Comparison of ENCODE assay signal across 8 mouse cellular contexts in the genomic region with DNA sequence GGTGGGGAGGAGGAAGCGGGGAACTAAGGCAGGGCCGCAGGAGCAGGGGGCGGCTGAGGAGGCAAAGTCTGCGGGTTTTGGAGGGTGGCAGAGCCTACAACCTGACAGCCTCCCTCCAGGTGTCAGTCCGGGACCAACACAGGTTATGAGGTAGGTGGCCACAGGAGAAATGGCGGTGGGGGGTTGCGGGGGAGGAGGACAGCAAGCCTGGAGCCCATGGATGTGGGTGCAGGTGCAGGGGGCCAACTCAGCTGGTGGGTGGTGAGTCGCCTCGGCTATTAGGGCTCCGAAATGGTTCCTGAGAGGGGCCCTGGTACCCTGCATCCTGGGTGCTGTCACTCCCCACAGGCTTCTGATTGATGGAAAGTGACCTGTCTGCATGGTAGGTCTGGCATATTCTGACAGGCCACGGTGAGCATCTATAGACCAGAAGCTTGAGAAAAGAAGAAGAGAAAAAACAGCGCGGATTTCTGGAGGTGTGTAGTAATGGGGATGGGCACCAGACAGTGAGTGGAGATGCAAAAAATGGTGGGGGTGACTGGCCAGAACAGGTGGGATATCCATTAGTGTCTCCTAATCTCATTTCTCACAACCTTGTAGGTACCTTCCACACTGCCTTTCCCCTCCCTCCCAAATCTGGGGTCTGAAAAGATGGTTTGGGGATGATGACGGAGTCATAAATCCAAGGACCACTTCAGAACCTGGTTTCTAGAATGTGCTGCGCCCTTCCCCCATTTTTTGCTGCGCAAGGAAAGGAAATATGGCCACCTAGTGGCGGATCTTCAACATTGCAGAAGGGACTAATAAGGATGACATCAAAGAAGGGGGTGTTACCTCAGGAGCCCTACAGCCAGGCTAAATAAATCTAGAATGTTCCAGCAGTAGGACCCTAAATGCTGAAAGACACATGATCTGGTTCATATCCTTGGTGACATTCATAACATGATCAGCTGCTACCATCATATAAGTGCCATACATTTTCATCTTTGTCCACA. TPM values are rescaled to one million over a fixed set of nuclear protein-coding genes. Genes with fewer than 3 reads are reported as not detected.
DNase-seq lines count a peak whose midpoint lies in the region; ATAC-seq and TF ChIP-seq lines count a peak whose summit lies in the region.
"Not testable (repeated sequence)": the region's sequence is repeated elsewhere in the genome, so short reads cannot be mapped to it uniquely, and the experiment has no call there.

No protein-coding gene starts in this region.

- WGBS in embryonic facial prominence, embryonic 11.5 days: 18% methylated on average over 13 of the region's 17 CpGs
- 24% methylated on average over 15 of the region's 17 CpGs for WGBS in intestine, postnatal 0 days
- 16% methylated on average over 16 of the region's 17 CpGs for WGBS in limb, embryonic 10.5 days

- DNase-seq in 3T3-L1 (ENCODE audit: low read depth, low spot score): peak; percentile 43
- peak; percentile 39 for DNase-seq in adrenal gland, postnatal 14 days
- DNase-seq in embryonic facial prominence, embryonic 11.5 days (ENCODE audit: low spot score): peak; percentile 57
- DNase-seq in heart, adult 8-10 months (ENCODE audit: low spot score): peak; percentile 2
- peak; percentile 34 for DNase-seq in limb, embryonic 10.5 days (ENCODE audit: low spot score)
- peak; percentile 61 to 68 for DNase-seq in right cerebral cortex, postnatal 10 days (ENCODE audit: low spot score in 2 of 2)

- H3K27me3 ChIP-seq in embryonic facial prominence, embryonic 11.5 days (ENCODE audit: control insufficient read depth, insufficient read depth, low read length); intestine, postnatal 0 days (replicated peaks; ENCODE audit: control insufficient read depth, insufficient read depth, low read length): not testable (repeated sequence)
- peaks cover 65% of the 10 kb centered on the region; the same call in 1 of the 2 replicates for H3K27me3 ChIP-seq in limb, embryonic 10.5 days (ENCODE audit: low read depth, poor library complexity, severe bottlenecking)

- H3K9me3 ChIP-seq in embryonic facial prominence, embryonic 11.5 days (replicated peaks; ENCODE audit: control insufficient read depth, low read length); intestine, postnatal 0 days (ENCODE audit: control insufficient read depth); limb, embryonic 10.5 days (replicated peaks): not testable (repeated sequence)

- ATAC-seq in embryonic facial prominence, embryonic 11.5 days (replicated peaks; ENCODE audit: insufficient number of reproducible peaks, low FRiP score, low TSS enrichment, low read depth): peak; percentile 63
- ATAC-seq in intestine, postnatal 0 days: not testable (repeated sequence)
- ATAC-seq in megakaryocyte progenitor cell, adult 5-6 weeks (replicated peaks; ENCODE audit: poor library complexity): peak; percentile 93

- not testable (repeated sequence) for H3K27ac ChIP-seq in embryonic facial prominence, embryonic 11.5 days (replicated peaks; ENCODE audit: low read depth, low read length); intestine, postnatal 0 days (ENCODE audit: low read depth, low read length); limb, embryonic 10.5 days

- H3K36me3 ChIP-seq in embryonic facial prominence, embryonic 11.5 days (replicated peaks; ENCODE audit: control insufficient read depth, insufficient read depth, low read depth, low read length); intestine, postnatal 0 days (ENCODE audit: control insufficient read depth, insufficient read depth); limb, embryonic 10.5 days: not testable (repeated sequence)

- H3K9ac ChIP-seq in embryonic facial prominence, embryonic 11.5 days (replicated peaks; ENCODE audit: low read length): peak overlapping the region; percentile 41
- not testable (repeated sequence) for H3K9ac ChIP-seq in intestine, postnatal 0 days (ENCODE audit: low read depth, low read length)

- peak overlapping the region; percentile 70 for H3K4me2 ChIP-seq in embryonic facial prominence, embryonic 11.5 days (ENCODE audit: low read depth, low read length)
- peak overlapping the region; percentile 63 for H3K4me2 ChIP-seq in intestine, postnatal 0 days (replicated peaks; ENCODE audit: low read depth)

- not testable (repeated sequence) for H3K4me1 ChIP-seq in embryonic facial prominence, embryonic 11.5 days (ENCODE audit: control insufficient read depth, insufficient read depth, low read length); intestine, postnatal 0 days (replicated peaks; ENCODE audit: control insufficient read depth, insufficient read depth, low read length); limb, embryonic 10.5 days

- peak; percentile 67 for TF ChIP-seq CTCF in intestine, postnatal 0 days (IDR thresholded peaks at IDR 0.05; ENCODE audit: low read depth)

- H3K4me3 ChIP-seq in embryonic facial prominence, embryonic 11.5 days (ENCODE audit: low read depth, low read length): peak overlapping the region; percentile 48
- H3K4me3 ChIP-seq in intestine, postnatal 0 days (ENCODE audit: low read depth, low read length): peak overlapping the region; percentile 28
- H3K4me3 ChIP-seq in limb, embryonic 10.5 days: peak overlapping the region; percentile 57

RNA-seq across cellular contexts. Expression of a gene that starts 0.9 kb away (rescaled TPM):
- total RNA-seq in adrenal gland, postnatal 14 days (2021): 16.5 and 22.1 TPM in 2 replicates
- polyA plus RNA-seq in embryonic facial prominence, embryonic 11.5 days (2014; fragmentation: Nextera tagmentation; extraction: Ambion mirVana): 35.2 and 35.4 TPM in 2 replicates
- total RNA-seq in heart, adult 8-10 months (2022): 1 to 10 TPM; 1.2 to 5.5 (median 2.4) TPM
- polyA plus RNA-seq in intestine, postnatal 0 days (2015; fragmentation: Nextera tagmentation; extraction: Ambion mirVana): 4.7 and 5.6 TPM in 2 replicates
- 21.0 and 32.5 TPM in 2 replicates for polyA plus RNA-seq in limb, embryonic 10.5 days (2016; fragmentation: Nextera tagmentation; extraction: Ambion mirVana)
- total RNA-seq in megakaryocyte progenitor cell, adult 5-6 weeks (2015): 0.74 TPM in 1 of 2 replicates, not detected in the other
- 0.17 and 0.98 TPM in 2 replicates for total RNA-seq in megakaryocyte progenitor cell, adult 5-6 weeks (2017)

RNA-seq across cellular contexts. Expression of a gene that starts 42.3 kb away (rescaled TPM):
- 17.7 and 18.7 TPM in 2 replicates for total RNA-seq in adrenal gland, postnatal 14 days (2021)
- 72.9 and 79.5 TPM in 2 replicates for polyA plus RNA-seq in embryonic facial prominence, embryonic 11.5 days (2014; fragmentation: Nextera tagmentation; extraction: Ambion mirVana)
- 10 to 100 TPM in 2 of 4 experiments, 1 to 10 TPM in 2; 7.5 to 16.9 (median 13.2) TPM for total RNA-seq in heart, adult 8-10 months (2022)
- polyA plus RNA-seq in intestine, postnatal 0 days (2015; fragmentation: Nextera tagmentation; extraction: Ambion mirVana): 9.2 and 10.0 TPM in 2 replicates
- polyA plus RNA-seq in limb, embryonic 10.5 days (2016; fragmentation: Nextera tagmentation; extraction: Ambion mirVana): 48.5 and 57.1 TPM in 2 replicates
- 23.0 and 26.4 TPM in 2 replicates for total RNA-seq in megakaryocyte progenitor cell, adult 5-6 weeks (2015)
- total RNA-seq in megakaryocyte progenitor cell, adult 5-6 weeks (2017): 27.8 and 30.1 TPM in 2 replicates

Comparison
In these comparisons a context has a peak if more than half of its experiments do, and no peak if none do; other contexts are left out.
1. DNase-seq: peak in every context shown above with its lines; median percentile 64 in right cerebral cortex, postnatal 10 days; 57 in embryonic facial prominence, embryonic 11.5 days; 43 in 3T3-L1; 39 in adrenal gland, postnatal 14 days; 34 in limb, embryonic 10.5 days; 2 in heart, adult 8-10 months.